Mouse (Mus musculus): ENCODE measurements around the gene Ahdc1. TPM values are rescaled to one million over a fixed set of nuclear protein-coding genes. Genes with fewer than 3 reads are reported as not detected.

Gene Ahdc1
- polyA plus RNA-seq, 1 experiment from 2014 or later: 8.0 TPM

DNA sequence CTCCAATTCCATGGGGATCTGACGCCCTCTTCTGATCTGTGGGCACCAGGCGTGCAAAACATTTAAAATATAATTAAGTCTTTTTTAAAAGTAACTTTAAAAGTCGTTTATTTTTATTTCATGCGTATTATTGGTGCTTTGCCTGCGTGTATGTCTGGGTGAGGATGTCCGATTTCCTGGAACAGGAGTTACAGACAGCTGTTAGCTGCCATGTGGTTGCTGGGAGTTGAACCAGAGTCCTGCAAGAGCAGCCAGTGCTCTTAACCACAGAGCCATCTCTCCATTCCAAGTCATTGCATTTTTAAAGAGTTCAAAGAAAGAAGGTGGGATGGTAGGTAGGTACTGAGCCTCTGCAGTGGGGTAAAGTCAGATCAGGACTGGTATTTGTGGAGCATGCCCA, 43.5 kb downstream of the Ahdc1 start:
- no peak overlapping the region for H3K4me2 ChIP-seq (ENCODE audit: low read depth, low read length)
- peaks cover 64% of the 10 kb centered on the region for H3K4me1 ChIP-seq (replicated peaks; ENCODE audit: control insufficient read depth, insufficient read depth, low read length)
- no peaks in the 10 kb centered on the region for H3K27me3 ChIP-seq (ENCODE audit: control insufficient read depth, insufficient read depth, low read depth, low read length)
- H3K36me3 ChIP-seq (ENCODE audit: control insufficient read depth, insufficient read depth, low read length): peaks cover 2% of the 10 kb centered on the region; the same call in 1 of the 2 replicates
- no peak for ATAC-seq (ENCODE audit: low read depth)
- no peak overlapping the region for H3K9ac ChIP-seq (ENCODE audit: low read length)
- no peaks in the 10 kb centered on the region for H3K9me3 ChIP-seq (ENCODE audit: control insufficient read depth, low read length)
- H3K4me3 ChIP-seq (ENCODE audit: low read length): no peak overlapping the region
- peak overlapping the region; percentile 91 for H3K27ac ChIP-seq (ENCODE audit: low read length)
- 68% methylated on average over 6 of the region's 6 CpGs for WGBS

DNA sequence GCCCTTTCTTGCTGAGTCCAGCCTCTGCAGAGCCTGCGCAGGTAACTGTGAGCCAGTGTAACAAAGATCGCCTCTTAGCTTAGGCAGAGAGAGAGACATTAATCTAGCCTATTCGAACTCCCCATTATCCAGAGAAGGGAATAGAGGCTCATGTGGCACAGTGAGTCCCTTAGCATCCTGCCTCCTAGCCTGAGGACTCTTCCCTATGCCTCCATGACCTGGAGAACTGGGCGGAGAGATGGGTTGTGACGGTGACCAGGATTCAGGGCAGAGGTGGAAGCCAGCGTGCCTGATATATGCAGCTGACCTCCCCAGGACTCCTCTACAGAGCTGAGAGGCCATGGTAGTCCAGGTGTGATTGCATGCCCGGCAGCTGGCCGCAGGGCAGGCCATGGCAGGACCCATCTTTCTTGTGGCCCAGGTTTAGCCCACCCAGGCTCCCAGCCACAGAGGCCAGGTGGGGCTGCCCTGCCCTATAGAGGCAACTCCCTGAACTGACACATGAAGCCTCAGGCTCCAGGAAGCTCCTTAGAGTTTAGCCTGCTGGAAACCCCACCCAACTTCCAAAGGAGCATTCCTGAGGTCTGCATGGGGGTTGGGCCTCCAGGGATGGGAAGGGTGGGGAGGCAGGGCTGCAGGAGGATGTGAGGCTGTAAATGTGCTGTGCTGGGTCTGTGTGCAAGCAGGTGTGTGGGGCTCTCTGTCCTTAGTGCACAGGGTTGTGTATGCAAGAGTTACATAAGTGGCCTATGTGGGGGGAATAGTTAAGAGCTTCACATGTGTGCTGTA, 44.3 kb downstream of the Ahdc1 start:
- H3K4me2 ChIP-seq (ENCODE audit: low read depth, low read length): 0 out of 2 replicates have a peak overlapping the region, but pooled peaks have one; percentile 35
- H3K4me3 ChIP-seq (ENCODE audit: low read length): no peak overlapping the region
- peak overlapping the region; percentile 91 for H3K27ac ChIP-seq (ENCODE audit: low read length)
- H3K9me3 ChIP-seq (ENCODE audit: control insufficient read depth, low read length): no peaks in the 10 kb centered on the region
- no peaks in the 10 kb centered on the region for H3K27me3 ChIP-seq (ENCODE audit: control insufficient read depth, insufficient read depth, low read depth, low read length)
- H3K4me1 ChIP-seq (replicated peaks; ENCODE audit: control insufficient read depth, insufficient read depth, low read length): peaks cover 56% of the 10 kb centered on the region
- H3K36me3 ChIP-seq (ENCODE audit: control insufficient read depth, insufficient read depth, low read length): peaks cover 2% of the 10 kb centered on the region; the same call in 1 of the 2 replicates
- H3K9ac ChIP-seq (ENCODE audit: low read length): peak overlapping the region; percentile 3; the same call in 1 of the 2 replicates
- ATAC-seq (ENCODE audit: low read depth): peak; percentile 32
- WGBS: 58% methylated on average over 8 of the region's 8 CpGs

DNA sequence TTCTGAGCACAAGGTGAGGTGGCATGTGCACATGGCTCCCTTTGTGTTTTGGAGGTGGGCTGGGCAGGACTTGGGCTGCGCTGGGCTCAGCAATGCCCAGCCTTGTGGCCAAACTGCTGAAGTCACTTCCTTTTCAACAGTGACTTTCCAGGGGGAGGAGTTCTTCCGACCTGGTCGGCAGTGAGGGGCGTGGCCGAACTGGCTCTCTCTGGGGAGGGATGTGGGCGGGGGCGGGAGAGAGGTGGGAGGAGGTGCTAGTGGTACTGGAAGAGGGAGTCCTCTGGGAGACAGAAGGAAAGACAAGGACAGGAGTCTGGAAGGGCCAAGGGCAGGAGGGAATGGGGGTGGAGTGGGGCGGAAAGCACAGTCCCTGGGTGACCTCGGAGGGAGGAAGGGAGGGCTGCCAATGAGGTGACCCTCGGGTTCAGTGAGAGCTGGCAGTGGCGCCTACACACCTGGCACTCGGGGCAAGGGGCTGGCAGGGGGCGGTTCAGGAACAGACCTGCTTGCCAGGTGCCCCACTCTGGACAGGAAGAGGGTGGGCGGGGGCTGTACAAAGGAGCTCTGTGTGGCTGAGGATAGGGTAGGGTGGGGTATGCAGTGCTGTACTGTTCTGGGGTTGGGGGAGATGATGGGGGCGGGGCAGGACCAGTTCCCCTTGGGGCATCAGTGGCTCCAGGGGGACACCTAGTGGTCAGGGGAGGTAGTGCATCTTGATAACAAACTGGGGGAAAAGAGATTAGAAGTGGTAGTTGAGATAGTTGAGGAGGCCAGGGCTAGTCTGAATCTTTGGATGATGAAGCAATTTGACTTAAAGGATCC, 45.2 kb downstream of the Ahdc1 start:
- 1% methylated on average over 15 of the region's 15 CpGs for WGBS
- peak overlapping the region; percentile 35 for H3K4me2 ChIP-seq (ENCODE audit: low read depth, low read length)
- peaks cover 51% of the 10 kb centered on the region for H3K4me1 ChIP-seq (replicated peaks; ENCODE audit: control insufficient read depth, insufficient read depth, low read length)
- H3K4me3 ChIP-seq (ENCODE audit: low read length): peak overlapping the region; percentile 21
- peak; percentile 76 for ATAC-seq (ENCODE audit: low read depth)
- H3K27me3 ChIP-seq (ENCODE audit: control insufficient read depth, insufficient read depth, low read depth, low read length): no peaks in the 10 kb centered on the region
- peak overlapping the region; percentile 3; the same call in 1 of the 2 replicates for H3K9ac ChIP-seq (ENCODE audit: low read length)
- no peaks in the 10 kb centered on the region for H3K9me3 ChIP-seq (ENCODE audit: control insufficient read depth, low read length)
- H3K36me3 ChIP-seq (ENCODE audit: control insufficient read depth, insufficient read depth, low read length): peaks cover 10% of the 10 kb centered on the region
- H3K27ac ChIP-seq (ENCODE audit: low read length): peak overlapping the region; percentile 91

DNA sequence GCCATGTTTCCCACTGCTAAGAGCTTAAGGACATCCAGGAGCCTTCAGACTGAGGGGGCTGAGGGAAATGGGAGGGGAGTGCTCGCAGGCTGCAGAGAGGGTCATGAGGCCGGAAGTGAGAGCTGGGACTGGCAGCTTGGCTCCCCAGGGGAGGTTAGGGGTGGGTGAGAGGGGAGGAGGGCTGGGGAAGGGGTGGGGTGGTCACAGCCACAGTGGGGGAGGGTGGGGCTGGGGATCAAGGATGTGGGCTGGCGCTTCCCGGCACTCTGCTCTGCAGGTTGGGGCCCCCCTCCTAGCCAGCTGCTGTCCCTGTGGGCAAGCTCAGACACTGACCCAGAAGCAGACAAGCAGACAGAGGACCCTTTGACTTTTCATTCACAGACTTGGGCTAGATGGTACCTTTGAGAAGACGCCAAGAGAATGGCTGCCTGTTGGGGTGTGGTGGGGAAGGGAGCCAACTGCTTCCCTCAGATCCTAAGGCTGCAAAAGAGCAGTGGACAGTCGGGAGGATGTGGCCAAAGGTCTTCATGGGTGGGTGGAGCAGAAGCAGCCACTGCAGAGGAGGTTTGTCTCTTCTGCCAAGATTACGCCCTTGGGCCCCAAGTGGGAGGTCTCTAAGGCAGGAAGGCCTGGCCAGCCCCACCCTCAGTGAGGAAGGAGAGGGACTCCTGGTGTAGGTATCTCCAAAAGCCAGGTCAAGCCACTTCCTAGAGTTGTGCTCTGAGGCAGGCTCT, 46.5 kb downstream of the Ahdc1 start:
- 21% methylated on average over 7 of the region's 7 CpGs for WGBS
- H3K4me3 ChIP-seq (ENCODE audit: low read length): no peak overlapping the region
- peak overlapping the region; percentile 16; the same call in 1 of the 2 replicates for H3K9ac ChIP-seq (ENCODE audit: low read length)

DNA sequence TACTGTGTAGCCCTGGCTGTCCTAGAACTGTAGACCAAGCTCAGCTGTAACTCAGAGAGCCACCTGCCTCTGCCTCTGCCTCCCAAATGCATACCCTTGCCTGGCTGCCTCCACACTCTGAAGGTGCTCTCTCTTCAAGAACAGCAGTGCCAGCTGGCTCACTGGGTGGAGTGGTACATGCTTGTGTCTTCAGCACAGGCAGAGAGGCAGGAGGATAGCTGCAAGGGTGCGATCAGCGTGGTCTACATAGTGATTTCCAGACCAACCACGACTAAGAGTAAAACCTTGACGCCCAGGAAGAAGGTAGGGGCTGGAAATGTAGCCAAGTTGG, 47.0 kb downstream of the Ahdc1 start:
- ATAC-seq (ENCODE audit: low read depth): no peak
- Histone ChIP-seq H3K4me3 (ENCODE audit: low read length) (no peak overlapping the region), H3K4me1 (replicated peaks; ENCODE audit: control insufficient read depth, insufficient read depth, low read length) (peaks cover 36% of the 10 kb centered on the region), H3K27me3 (ENCODE audit: control insufficient read depth, insufficient read depth, low read depth, low read length) (no peaks in the 10 kb centered on the region), H3K27ac (ENCODE audit: low read length) (peak overlapping the region; percentile 91), H3K9ac (ENCODE audit: low read length) (no peak overlapping the region; the same call in 1 of the 2 replicates), H3K9me3 (ENCODE audit: control insufficient read depth, low read length) (no peaks in the 10 kb centered on the region), H3K4me2 (ENCODE audit: low read depth, low read length) (0 out of 2 replicates have a peak overlapping the region, but pooled peaks have one; percentile 31), H3K36me3 (ENCODE audit: control insufficient read depth, insufficient read depth, low read length) (peaks cover 29% of the 10 kb centered on the region)
- 82% methylated on average over 4 of the region's 4 CpGs for WGBS

More for the DNA sequence above, 46.5 kb downstream of the Ahdc1 start:
- no peaks in the 10 kb centered on the region for H3K27me3 ChIP-seq (ENCODE audit: control insufficient read depth, insufficient read depth, low read depth, low read length)
- peak overlapping the region; percentile 31 for H3K4me2 ChIP-seq (ENCODE audit: low read depth, low read length)
- peaks cover 23% of the 10 kb centered on the region for H3K36me3 ChIP-seq (ENCODE audit: control insufficient read depth, insufficient read depth, low read length)
- H3K27ac ChIP-seq (ENCODE audit: low read length): peak overlapping the region; percentile 91
- ATAC-seq (ENCODE audit: low read depth): peak; percentile 51
- H3K4me1 ChIP-seq (replicated peaks; ENCODE audit: control insufficient read depth, insufficient read depth, low read length): peaks cover 41% of the 10 kb centered on the region
- H3K9me3 ChIP-seq (ENCODE audit: control insufficient read depth, low read length): no peaks in the 10 kb centered on the region

DNA sequence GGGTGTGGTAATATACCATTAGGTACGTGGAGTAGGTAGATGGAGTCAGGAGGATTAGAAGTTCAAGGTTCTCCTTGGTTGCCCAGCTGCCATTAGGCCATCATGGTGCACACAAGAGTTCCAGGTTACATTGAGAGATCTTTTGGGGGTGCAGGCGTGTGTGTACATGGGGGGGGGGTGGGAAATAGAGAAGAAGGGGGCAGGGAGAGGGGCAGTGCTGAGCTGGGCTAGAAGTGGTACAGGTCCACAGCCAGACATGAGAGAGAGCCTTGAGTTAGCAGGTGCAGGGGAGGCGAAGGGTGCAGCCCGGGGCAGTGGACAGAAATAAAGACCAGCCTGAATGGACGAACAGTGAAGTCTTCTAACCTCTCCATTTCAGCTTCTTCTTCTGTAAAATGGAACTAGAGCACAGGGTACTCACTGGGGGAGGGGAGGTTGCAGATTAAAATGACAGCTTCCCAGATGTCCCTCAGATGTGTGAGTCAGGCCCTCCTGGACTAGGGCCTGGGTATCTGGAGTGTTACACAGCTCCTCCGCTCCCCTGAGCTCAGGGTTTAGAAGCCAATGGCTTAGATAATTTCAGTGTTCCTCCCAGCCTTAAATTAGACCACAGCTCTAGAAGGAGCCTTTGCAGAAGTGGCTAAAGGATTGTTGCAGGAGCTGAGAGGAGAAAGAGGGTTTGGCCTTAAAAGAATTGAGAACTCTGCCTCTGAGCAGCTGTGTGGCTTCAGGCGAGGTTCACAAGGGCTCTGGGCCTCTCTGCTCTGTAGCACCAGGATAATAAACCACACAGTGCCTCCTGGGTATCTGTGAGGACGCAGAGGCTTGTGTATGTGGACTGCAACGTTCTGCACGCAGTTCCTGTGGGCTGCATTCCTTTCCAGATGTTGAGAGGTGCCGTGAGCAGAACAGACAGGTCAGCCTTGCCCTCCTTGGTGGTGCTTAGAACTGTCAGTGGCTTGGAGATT, 47.7 kb downstream of the Ahdc1 start:
- no peaks in the 10 kb centered on the region for H3K9me3 ChIP-seq (ENCODE audit: control insufficient read depth, low read length)
- 63% methylated on average over 11 of the region's 11 CpGs for WGBS
- no peak overlapping the region; the same call in 1 of the 2 replicates for H3K9ac ChIP-seq (ENCODE audit: low read length)
- no peak overlapping the region for H3K4me3 ChIP-seq (ENCODE audit: low read length)
- no peak overlapping the region for H3K4me2 ChIP-seq (ENCODE audit: low read depth, low read length)
- peaks cover 36% of the 10 kb centered on the region for H3K36me3 ChIP-seq (ENCODE audit: control insufficient read depth, insufficient read depth, low read length)
- H3K27me3 ChIP-seq (ENCODE audit: control insufficient read depth, insufficient read depth, low read depth, low read length): no peaks in the 10 kb centered on the region
- no peak for ATAC-seq (ENCODE audit: low read depth)
- H3K27ac ChIP-seq (ENCODE audit: low read length): no peak overlapping the region
- H3K4me1 ChIP-seq (replicated peaks; ENCODE audit: control insufficient read depth, insufficient read depth, low read length): peaks cover 36% of the 10 kb centered on the region

DNA sequence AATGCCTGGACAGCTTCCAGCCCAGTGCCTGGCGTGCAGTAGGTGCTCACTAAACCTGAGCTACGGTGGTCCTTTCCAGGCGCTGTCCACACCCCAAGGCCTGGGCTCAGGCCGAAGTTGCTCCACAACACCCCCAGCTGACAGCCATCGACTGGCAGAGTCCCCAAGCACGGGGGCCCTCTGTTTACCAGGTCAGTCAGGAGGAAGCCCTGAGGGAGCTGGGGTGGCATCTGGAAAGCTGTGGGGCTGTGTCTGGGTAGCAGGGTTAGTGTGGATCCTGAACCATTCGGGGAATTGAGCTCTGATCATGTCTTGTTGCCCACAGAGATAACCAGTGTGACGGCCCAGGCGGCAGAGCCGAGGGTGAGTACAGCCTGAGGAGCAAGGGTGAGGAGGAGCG, 49.6 kb downstream of the Ahdc1 start:
- Histone ChIP-seq H3K4me3 (ENCODE audit: low read length) (no peak overlapping the region), H3K9me3 (ENCODE audit: control insufficient read depth, low read length) (no peaks in the 10 kb centered on the region), H3K9ac (ENCODE audit: low read length) (no peak overlapping the region), H3K27me3 (ENCODE audit: control insufficient read depth, insufficient read depth, low read depth, low read length) (no peaks in the 10 kb centered on the region), H3K4me2 (ENCODE audit: low read depth, low read length) (no peak overlapping the region), H3K4me1 (replicated peaks; ENCODE audit: control insufficient read depth, insufficient read depth, low read length) (peaks cover 26% of the 10 kb centered on the region), H3K36me3 (ENCODE audit: control insufficient read depth, insufficient read depth, low read length) (peaks cover 55% of the 10 kb centered on the region), H3K27ac (ENCODE audit: low read length) (no peak overlapping the region)
- WGBS: 90% methylated on average over 11 of the region's 11 CpGs
- ATAC-seq (ENCODE audit: low read depth): no peak

DNA sequence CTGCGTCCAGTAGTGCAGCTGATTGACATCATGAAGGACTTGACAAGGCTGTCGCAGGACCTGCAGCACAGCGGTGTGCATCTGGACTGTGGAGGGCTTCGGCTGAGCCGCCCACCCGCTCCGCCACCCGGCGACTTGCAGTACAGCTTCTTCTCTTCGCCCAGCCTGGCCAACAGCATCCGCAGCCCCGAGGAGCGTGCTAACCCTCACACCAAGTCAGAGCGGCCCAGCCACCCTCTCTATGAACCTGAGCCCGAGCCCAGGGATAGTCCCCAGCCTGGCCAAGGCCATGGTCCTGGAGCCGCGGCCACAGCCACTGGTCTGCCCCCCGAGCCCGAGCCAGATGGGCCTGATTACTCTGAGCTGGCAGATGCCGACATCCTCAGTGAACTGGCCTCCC, 50.7 kb downstream of the Ahdc1 start:
- H3K27ac ChIP-seq (ENCODE audit: low read length): no peak overlapping the region
- 91% methylated on average over 20 of the region's 20 CpGs for WGBS
- H3K27me3 ChIP-seq (ENCODE audit: control insufficient read depth, insufficient read depth, low read depth, low read length): no peaks in the 10 kb centered on the region
- no peak overlapping the region for H3K4me2 ChIP-seq (ENCODE audit: low read depth, low read length)
- ATAC-seq (ENCODE audit: low read depth): no peak
- no peaks in the 10 kb centered on the region for H3K9me3 ChIP-seq (ENCODE audit: control insufficient read depth, low read length)
- H3K4me3 ChIP-seq (ENCODE audit: low read length): no peak overlapping the region
- H3K9ac ChIP-seq (ENCODE audit: low read length): no peak overlapping the region
- H3K36me3 ChIP-seq (ENCODE audit: control insufficient read depth, insufficient read depth, low read length): peaks cover 63% of the 10 kb centered on the region
- peaks cover 16% of the 10 kb centered on the region for H3K4me1 ChIP-seq (replicated peaks; ENCODE audit: control insufficient read depth, insufficient read depth, low read length)
